Mouse (Mus musculus): ENCODE measurements around the gene Tarbp2.

GRCm38 (mm10) chr15:102483136-102483535, 34.9 kb upstream of the Tarbp2 start:
- TF ChIP-seq EP300 (optimal IDR thresholded peaks at IDR 0.05) (no peak), CTCF (IDR thresholded peaks at IDR 0.05; ENCODE audit: low read depth) (no peak)

Data from stomach, postnatal 0 days (tissue).